Mouse (Mus musculus) lung, adult 2 months (tissue): ENCODE measurements around the gene Cd52.
A peak's percentile ranks its signal among the peaks of the same experiment; 100 is the strongest.

Experiments used
- CTCF ChIP-seq: fragments of 200-500 bp; IDR thresholded peaks from 2 replicates; pipeline ENCODE4 v1.5.1; 2011; ENCODE audit warnings: mild to moderate bottlenecking, low read length, control low read depth; ENCODE audit not compliant: insufficient read depth
- POLR2A ChIP-seq: fragments of 200-500 bp; IDR thresholded peaks from 2 replicates; pipeline ENCODE4 v1.6.1; 2011; ENCODE audit warnings: low read depth, mild to moderate bottlenecking, control low read depth, low read length, borderline replicate concordance; ENCODE audit errors: extremely low read depth

DNA sequence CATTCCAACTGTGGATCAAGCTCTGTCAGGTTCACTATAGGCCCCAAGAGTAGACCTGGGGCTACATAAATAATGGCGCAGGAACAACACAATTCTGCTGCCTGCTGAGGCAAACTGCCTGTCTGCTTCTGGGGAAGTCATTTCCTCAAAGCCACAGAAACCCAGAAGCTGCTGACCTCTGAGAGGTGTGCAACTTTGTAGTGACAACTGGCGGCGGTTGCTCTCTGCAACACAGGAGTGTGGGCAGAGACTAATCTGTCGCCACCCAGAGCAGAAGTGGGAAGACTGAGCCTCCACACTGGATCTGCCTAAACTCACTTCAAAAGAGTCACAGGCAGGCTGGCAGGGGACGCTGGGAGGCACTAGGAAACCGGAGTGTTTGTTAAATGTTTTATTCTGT, 34.6 kb upstream of the Cd52 start:
- TF ChIP-seq CTCF (no peak), POLR2A (peak; percentile 31; the same call in 1 of the 2 replicates)
